Mouse (Mus musculus): Measurements from ENCODE around the gene Spc24.

The Spc24 gene

GRCm38 (mm10) chr9:21715298-21715697 lies 44.8 kb downstream of the Spc24 start:
- no peak for DNase-seq (ENCODE audit: low read depth, low spot score)

GRCm38 (mm10) chr9:21709340-21709739 lies 50.8 kb downstream of the Spc24 start:
- no peak for DNase-seq (ENCODE audit: low read depth, low spot score)

DNA sequence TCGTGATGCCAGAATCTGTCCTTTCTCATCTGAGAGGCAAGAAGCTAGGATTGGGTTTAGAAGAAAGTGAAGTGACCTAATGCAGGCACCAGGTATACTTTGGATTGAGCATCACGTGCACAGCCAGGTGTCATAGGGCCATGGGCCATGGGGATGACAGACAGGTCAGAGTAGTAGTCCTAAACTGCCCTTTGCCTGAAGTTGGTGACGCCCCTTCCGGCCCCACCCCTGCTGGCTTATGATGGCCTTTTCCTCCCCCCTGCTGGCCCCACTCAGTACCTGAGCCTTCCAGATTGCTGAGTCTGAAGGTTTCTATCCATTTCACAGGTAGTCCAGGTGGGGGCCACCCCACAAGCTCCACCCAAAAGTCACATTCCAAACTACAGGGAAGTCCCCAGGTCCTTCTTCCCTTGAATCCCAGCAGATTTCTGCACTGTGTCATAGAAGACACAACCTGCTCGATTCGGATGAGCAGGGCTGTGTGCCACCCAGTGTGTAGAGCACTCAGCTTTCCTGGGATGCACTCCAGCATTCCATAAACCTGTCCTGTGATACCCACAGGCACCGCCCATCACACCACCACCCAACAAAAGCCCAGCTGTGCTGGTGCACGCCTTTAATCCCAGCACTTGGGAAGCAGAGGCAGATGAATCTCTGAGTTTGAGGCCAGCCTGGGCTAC lies 53.4 kb downstream of the Spc24 start:
- DNase-seq (ENCODE audit: low read depth, low spot score) = peak; percentile 45

GRCm38 (mm10) chr9:21706085-21706484 lies 54.0 kb downstream of the Spc24 start:
- no peak for DNase-seq (ENCODE audit: low read depth, low spot score)

Measured in ES-CJ7 (cell line).